Mouse (Mus musculus): Measurements from ENCODE around the gene Zfp319. TPM values are rescaled to one million over a fixed set of nuclear protein-coding genes. Genes with fewer than 3 reads are reported as not detected.

The Zfp319 gene
- polyA plus RNA-seq, 1 experiment from 2014 or later: 4.4 TPM

Other genes starting within 250 kb of the Zfp319 start
- gene Kifc3, start 129.1 kb downstream of the Zfp319 start, polyA plus RNA-seq (2014; fragmentation: Nextera tagmentation; extraction: Ambion mirVana): 5.7 and 10.0 TPM in 2 replicates
- 0.82 TPM in 1 of 2 replicates, not detected in the other for gene Cngb1, start 25.4 kb downstream of the Zfp319 start, polyA plus RNA-seq (2014; fragmentation: Nextera tagmentation; extraction: Ambion mirVana)
- gene Tepp, start 21.4 kb downstream of the Zfp319 start, polyA plus RNA-seq (2014; fragmentation: Nextera tagmentation; extraction: Ambion mirVana): not detected in 2 replicates
- gene Usb1, start 334 bp upstream of the Zfp319 start, polyA plus RNA-seq (2014; fragmentation: Nextera tagmentation; extraction: Ambion mirVana): 26.3 and 27.2 TPM in 2 replicates
- 38.1 and 43.1 TPM in 2 replicates for gene Mmp15, start 20.3 kb upstream of the Zfp319 start, polyA plus RNA-seq (2014; fragmentation: Nextera tagmentation; extraction: Ambion mirVana)
- 135 and 139 TPM in 2 replicates for gene Cfap20, start 102.9 kb upstream of the Zfp319 start, polyA plus RNA-seq (2014; fragmentation: Nextera tagmentation; extraction: Ambion mirVana)
- 12.1 and 16.0 TPM in 2 replicates for gene Csnk2a2, start 158.1 kb upstream of the Zfp319 start, polyA plus RNA-seq (2014; fragmentation: Nextera tagmentation; extraction: Ambion mirVana)
- gene Ccdc113, start 202.1 kb upstream of the Zfp319 start, polyA plus RNA-seq (2014; fragmentation: Nextera tagmentation; extraction: Ambion mirVana): 2.2 and 2.3 TPM in 2 replicates
- not detected in 2 replicates for gene Prss54, start 244.4 kb upstream of the Zfp319 start, polyA plus RNA-seq (2014; fragmentation: Nextera tagmentation; extraction: Ambion mirVana)